In the genomic region with DNA sequence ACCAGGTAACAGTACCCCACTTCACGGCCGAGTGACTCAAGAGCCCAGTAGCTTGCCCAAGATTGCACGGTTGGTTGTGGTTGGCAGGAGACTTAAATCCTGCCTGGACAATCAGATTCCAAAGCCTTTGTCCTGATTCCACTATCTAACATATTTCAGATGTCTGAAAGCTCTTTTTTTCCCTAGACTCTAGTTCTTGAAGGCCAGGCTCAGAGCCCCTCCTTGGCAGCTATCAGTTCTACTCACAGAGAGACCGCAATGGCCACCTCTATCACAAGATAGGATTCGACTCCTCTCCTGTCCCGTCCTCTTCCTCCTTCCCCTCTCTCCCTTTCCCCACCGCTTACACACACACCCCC, we compare ENCODE assay signal across 11 mouse cellular contexts. TPM values are rescaled to one million over a fixed set of nuclear protein-coding genes. Genes with fewer than 3 reads are reported as not detected.
DNase-seq lines count a peak whose midpoint lies in the region; ATAC-seq and TF ChIP-seq lines count a peak whose summit lies in the region.
"Had no signal": no experiment of that assay in that cellular context is flagged by ENCODE, and none has a peak within 500 bp of the region (broad histone marks: within the 10 kb centered on the region; RNA-seq: fewer than 3 reads in every experiment).

No protein-coding gene starts in this region.

- no peak for TF ChIP-seq CTCF in bone marrow, adult 2 months (IDR thresholded peaks at IDR 0.05; ENCODE audit: control insufficient read depth, insufficient read depth, low read length)

- peak overlapping the region; percentile 63 for H3K4me2 ChIP-seq in kidney, embryonic 15.5 days
- H3K4me2 ChIP-seq in embryonic facial prominence, embryonic 13.5 days = peak overlapping the region; percentile 52
- H3K4me2 ChIP-seq in liver, embryonic 13.5 days = peak overlapping the region; percentile 82

- WGBS in kidney, embryonic 15.5 days = 36% methylated on average over 7 of the region's 7 CpGs
- WGBS in bone marrow, adult 2 months = 58% methylated on average over 7 of the region's 7 CpGs
- WGBS in embryonic facial prominence, embryonic 13.5 days = 69% methylated on average over 7 of the region's 7 CpGs
- WGBS in liver, embryonic 13.5 days (ENCODE audit: insufficient replicate concordance) = 32% methylated on average over 7 of the region's 7 CpGs

- no peak for DNase-seq in kidney, postnatal 14 days
- DNase-seq in liver, embryonic 13.5 days = no peak
- DNase-seq in Muller cell, postnatal 12 days (ENCODE audit: inconsistent ontology term) = no peak
- DNase-seq in ovary, adult 18-20 months (ENCODE audit: low spot score) = no peak
- no peak for DNase-seq in gastrocnemius, adult 8-10 months (ENCODE audit: low spot score in 2 of 2)

- H3K27me3 ChIP-seq in kidney, embryonic 15.5 days = no peaks in the 10 kb centered on the region
- H3K27me3 ChIP-seq in embryonic facial prominence, embryonic 13.5 days = no peaks in the 10 kb centered on the region
- H3K27me3 ChIP-seq in liver, embryonic 13.5 days = no peaks in the 10 kb centered on the region
- H3K27me3 ChIP-seq: neural tube, embryonic 12.5 days had no signal

- H3K27ac ChIP-seq in kidney, embryonic 15.5 days = peak overlapping the region; percentile 92
- H3K27ac ChIP-seq in bone marrow, adult 2 months (ENCODE audit: control insufficient read depth, insufficient read depth, low read depth, low read length, poor library complexity) = peak overlapping the region; percentile 85
- H3K27ac ChIP-seq in embryonic facial prominence, embryonic 13.5 days = no peak overlapping the region; the same call in 1 of the 2 replicates
- peak overlapping the region; percentile 99 for H3K27ac ChIP-seq in liver, embryonic 13.5 days
- H3K27ac ChIP-seq: neural tube, embryonic 12.5 days had no signal

- peaks cover 64% of the 10 kb centered on the region for H3K4me1 ChIP-seq in kidney, embryonic 15.5 days
- H3K4me1 ChIP-seq in bone marrow, adult 2 months (ENCODE audit: control insufficient read depth, insufficient read depth, low read length) = peaks cover 4% of the 10 kb centered on the region
- peaks cover 35% of the 10 kb centered on the region for H3K4me1 ChIP-seq in embryonic facial prominence, embryonic 13.5 days
- H3K4me1 ChIP-seq in liver, embryonic 13.5 days (replicated peaks) = peaks cover 71% of the 10 kb centered on the region

- H3K9ac ChIP-seq in kidney, embryonic 15.5 days = peak overlapping the region; percentile 51; the same call in 1 of the 2 replicates
- H3K9ac ChIP-seq in embryonic facial prominence, embryonic 13.5 days = peak overlapping the region; percentile 67
- H3K9ac ChIP-seq in liver, embryonic 13.5 days = peak overlapping the region; percentile 79
- H3K9ac ChIP-seq: neural tube, embryonic 12.5 days had no signal

- ATAC-seq in kidney, embryonic 15.5 days (replicated peaks; ENCODE audit: low FRiP score) = no peak
- no peak for ATAC-seq in embryonic facial prominence, embryonic 13.5 days (ENCODE audit: insufficient number of reproducible peaks, insufficient read depth, low FRiP score, low TSS enrichment, low read depth)
- peak; percentile 53 for ATAC-seq in liver, embryonic 13.5 days (ENCODE audit: low read depth)

- no peak for TF ChIP-seq POLR2A in bone marrow, adult 2 months (IDR thresholded peaks at IDR 0.05; ENCODE audit: borderline replicate concordance, control insufficient read depth, low read depth, low read length)

- H3K4me3 ChIP-seq in kidney, embryonic 15.5 days (replicated peaks) = peak overlapping the region; percentile 41
- peak overlapping the region; percentile 66 for H3K4me3 ChIP-seq in bone marrow, adult 2 months (replicated peaks; ENCODE audit: control insufficient read depth, low read depth, low read length)
- peak overlapping the region; percentile 27 for H3K4me3 ChIP-seq in embryonic facial prominence, embryonic 13.5 days
- peak overlapping the region; percentile 58 for H3K4me3 ChIP-seq in liver, embryonic 13.5 days (replicated peaks)
- H3K4me3 ChIP-seq: neural tube, embryonic 12.5 days had no signal

- peaks cover 77% of the 10 kb centered on the region for H3K36me3 ChIP-seq in kidney, embryonic 15.5 days
- H3K36me3 ChIP-seq in embryonic facial prominence, embryonic 13.5 days = peaks cover 86% of the 10 kb centered on the region
- H3K36me3 ChIP-seq in liver, embryonic 13.5 days = peaks cover 70% of the 10 kb centered on the region

- no peaks in the 10 kb centered on the region for H3K9me3 ChIP-seq in kidney, embryonic 15.5 days (replicated peaks)
- no peaks in the 10 kb centered on the region for H3K9me3 ChIP-seq in embryonic facial prominence, embryonic 13.5 days
- no peaks in the 10 kb centered on the region for H3K9me3 ChIP-seq in liver, embryonic 13.5 days (replicated peaks)
- H3K9me3 ChIP-seq: neural tube, embryonic 12.5 days had no signal

RNA-seq across cellular contexts. Expression of a gene that starts 8.1 kb away (rescaled TPM):
- polyA plus RNA-seq in kidney, embryonic 15.5 days (2015; fragmentation: Nextera tagmentation; extraction: Ambion mirVana) = 23.6 and 25.4 TPM in 2 replicates
- 45.8 and 65.2 TPM in 2 replicates for polyA plus RNA-seq in bone marrow, adult 2 months (2011; ENCODE audit: insufficient read depth, insufficient read length, low replicate concordance, missing spikeins)
- polyA plus RNA-seq in embryonic facial prominence, embryonic 13.5 days (2015; fragmentation: Nextera tagmentation; extraction: Ambion mirVana) = 11.7 and 19.5 TPM in 2 replicates
- 5.2 and 6.2 TPM in 2 replicates for polyA plus RNA-seq in liver, embryonic 13.5 days (2015; fragmentation: Nextera tagmentation; extraction: Ambion mirVana)
- 10 to 100 TPM; 13.4 to 21.4 (median 19.1) TPM for total RNA-seq in gastrocnemius, adult 8-10 months (2022)

RNA-seq across cellular contexts. Expression of a gene that starts 28.8 kb away (rescaled TPM):
- polyA plus RNA-seq in kidney, embryonic 15.5 days (2015; fragmentation: Nextera tagmentation; extraction: Ambion mirVana) = 29.8 and 36.6 TPM in 2 replicates
- 0.70 and 1.8 TPM in 2 replicates for polyA plus RNA-seq in bone marrow, adult 2 months (2011; ENCODE audit: insufficient read depth, insufficient read length, low replicate concordance, missing spikeins)
- 55.6 and 55.7 TPM in 2 replicates for polyA plus RNA-seq in embryonic facial prominence, embryonic 13.5 days (2015; fragmentation: Nextera tagmentation; extraction: Ambion mirVana)
- 1.4 and 1.5 TPM in 2 replicates for polyA plus RNA-seq in liver, embryonic 13.5 days (2015; fragmentation: Nextera tagmentation; extraction: Ambion mirVana)
- total RNA-seq in gastrocnemius, adult 8-10 months (2022) = 1 to 10 TPM in 2 of 4 experiments, under 1 TPM in 2; 0.78 to 1.1 (median 1.0) TPM
- total RNA-seq: granulocyte monocyte progenitor cell, adult 5-6 weeks had no signal

RNA-seq across cellular contexts. Expression of a gene that starts 31.0 kb away (rescaled TPM):
- 0.76 TPM in 1 of 2 replicates, not detected in the other for polyA plus RNA-seq in kidney, embryonic 15.5 days (2015; fragmentation: Nextera tagmentation; extraction: Ambion mirVana)
- not detected in 2 replicates for polyA plus RNA-seq in bone marrow, adult 2 months (2011; ENCODE audit: insufficient read depth, insufficient read length, low replicate concordance, missing spikeins)
- polyA plus RNA-seq in embryonic facial prominence, embryonic 13.5 days (2015; fragmentation: Nextera tagmentation; extraction: Ambion mirVana) = not detected in 2 replicates
- polyA plus RNA-seq in liver, embryonic 13.5 days (2015; fragmentation: Nextera tagmentation; extraction: Ambion mirVana) = not detected in 2 replicates
- under 1 TPM in 1 of 4 experiments, not detected in 3; 0.63 TPM for total RNA-seq in gastrocnemius, adult 8-10 months (2022)
- total RNA-seq: granulocyte monocyte progenitor cell, adult 5-6 weeks; left cerebral cortex, adult 8-10 months had no signal
- polyA plus RNA-seq: neural tube, embryonic 12.5 days had no signal

RNA-seq across cellular contexts. Expression of a gene that starts 31.1 kb away (rescaled TPM):
- 61.0 and 66.4 TPM in 2 replicates for polyA plus RNA-seq in kidney, embryonic 15.5 days (2015; fragmentation: Nextera tagmentation; extraction: Ambion mirVana)
- polyA plus RNA-seq in bone marrow, adult 2 months (2011; ENCODE audit: insufficient read depth, insufficient read length, low replicate concordance, missing spikeins) = 18.5 and 31.3 TPM in 2 replicates
- polyA plus RNA-seq in embryonic facial prominence, embryonic 13.5 days (2015; fragmentation: Nextera tagmentation; extraction: Ambion mirVana) = 63.1 and 66.2 TPM in 2 replicates
- 27.4 and 34.3 TPM in 2 replicates for polyA plus RNA-seq in liver, embryonic 13.5 days (2015; fragmentation: Nextera tagmentation; extraction: Ambion mirVana)
- total RNA-seq in gastrocnemius, adult 8-10 months (2022) = 10 to 100 TPM; 14.3 to 19.4 (median 15.7) TPM

Comparison
In these comparisons a context has a peak if more than half of its experiments do, and no peak if none do; other contexts are left out.
1. RNA of a gene that starts 28.8 kb away (polyA plus RNA-seq): 55.6 to 55.7 TPM in embryonic facial prominence, embryonic 13.5 days and 29.8 to 36.6 TPM in kidney, embryonic 15.5 days; 0.70 to 1.8 TPM in bone marrow, adult 2 months and 1.4 to 1.5 TPM in liver, embryonic 13.5 days; every median in the first group is over 10 times any median in the second.
2. Peak in every context shown above with its lines, with median percentiles within 50 percentile points of each other: H3K4me2 ChIP-seq, H3K4me3 ChIP-seq and H3K9ac ChIP-seq.